Mouse (Mus musculus) layer of hippocampus, adult 9-10 months (tissue): ENCODE data around the gene Fam19a4.

ENCODE experiments used
- DNase-seq: peaks from one replicate; pipeline ENCODE4 v3.0.0; 2022; ENCODE audit warnings: low spot score

Gene Fam19a4

GRCm38 (mm10) chr6:97060074-97060681, at the start of gene Fam19a4:
Fam19a4 (minus strand) TSS chr6:97060413.
- DNase-seq = no peak

GRCm38 (mm10) chr6:97106777-97107176, 46.6 kb upstream of the Fam19a4 start:
- peak; percentile 33 for DNase-seq

- DNase-seq = no peak
These were observed 45.9 kb upstream of the Fam19a4 start for GRCm38 (mm10) chr6:97106106-97106505.

- no peak for DNase-seq
These were observed 44.1 kb upstream of the Fam19a4 start for GRCm38 (mm10) chr6:97104264-97104852.

GRCm38 (mm10) chr6:97101958-97102702, 41.9 kb upstream of the Fam19a4 start:
- DNase-seq = no peak

- no peak for DNase-seq
These were observed 41.2 kb upstream of the Fam19a4 start for GRCm38 (mm10) chr6:97101190-97101957.

GRCm38 (mm10) chr6:97082336-97082735, 22.1 kb upstream of the Fam19a4 start:
- DNase-seq = no peak

GRCm38 (mm10) chr6:97080016-97080415, 19.8 kb upstream of the Fam19a4 start:
- DNase-seq = no peak

GRCm38 (mm10) chr6:97059599-97059998, 614 bp downstream of the Fam19a4 start:
- DNase-seq = no peak

- DNase-seq = no peak
These were observed 7.9 kb downstream of the Fam19a4 start for GRCm38 (mm10) chr6:97052196-97052770.

GRCm38 (mm10) chr6:97048403-97048802, 11.8 kb downstream of the Fam19a4 start:
- DNase-seq = no peak

- DNase-seq = no peak
These were observed 13.7 kb downstream of the Fam19a4 start for GRCm38 (mm10) chr6:97046541-97046940.

GRCm38 (mm10) chr6:97027110-97027677, 33.0 kb downstream of the Fam19a4 start:
- DNase-seq = no peak

GRCm38 (mm10) chr6:97019323-97019722, 40.9 kb downstream of the Fam19a4 start:
- no peak for DNase-seq

- no peak for DNase-seq
These were observed 43.5 kb downstream of the Fam19a4 start for GRCm38 (mm10) chr6:97016711-97017110.

- no peak for DNase-seq
These were observed 44.2 kb downstream of the Fam19a4 start for GRCm38 (mm10) chr6:97016018-97016417.

GRCm38 (mm10) chr6:97006513-97007094, 53.6 kb downstream of the Fam19a4 start:
- DNase-seq = peak; percentile 27

- DNase-seq = peak; percentile 67
These were observed 55.2 kb downstream of the Fam19a4 start for GRCm38 (mm10) chr6:97005038-97005437.

- no peak for DNase-seq
These were observed 64.6 kb downstream of the Fam19a4 start for GRCm38 (mm10) chr6:96995556-96996159.

GRCm38 (mm10) chr6:96991741-96992140, 68.5 kb downstream of the Fam19a4 start:
- DNase-seq = no peak

- DNase-seq = no peak
These were observed 82.7 kb downstream of the Fam19a4 start for GRCm38 (mm10) chr6:96977537-96977936.
